Mouse (Mus musculus): Measurements from ENCODE around the gene Itih3. TPM values are rescaled to one million over a fixed set of nuclear protein-coding genes. Genes with fewer than 3 reads are reported as not detected.

Gene Itih3
- total RNA-seq, 2 experiments from 2014 or later = 0.10 to 0.25 TPM

- H3K4me3 ChIP-seq = no peak overlapping the region
- DNase-seq = no peak
- TF ChIP-seq CTCF (IDR thresholded peaks at IDR 0.05) = no peak
- intact Hi-C loops (cut with DNase I) = no loop called here
- no peak overlapping the region for H3K27ac ChIP-seq
These were observed 1.9 kb upstream of the Itih3 start for GRCm38 (mm10) chr14:30925492-30925891.

GRCm38 (mm10) chr14:30922053-30922670 is 1.4 kb downstream of the Itih3 start:
- Histone ChIP-seq H3K4me3 (no peak overlapping the region), H3K27ac (no peak overlapping the region)
- intact Hi-C loops (cut with DNase I) = no loop called here
- no peak for TF ChIP-seq CTCF (IDR thresholded peaks at IDR 0.05)
- no peak for DNase-seq

- no peak overlapping the region for H3K4me3 ChIP-seq
- intact Hi-C loops (cut with DNase I) = no loop called here
- no peak for TF ChIP-seq CTCF (IDR thresholded peaks at IDR 0.05)
- H3K27ac ChIP-seq = no peak overlapping the region
- DNase-seq = no peak
These were observed 7.0 kb downstream of the Itih3 start for GRCm38 (mm10) chr14:30916516-30916915.

- intact Hi-C loops (cut with DNase I) = no loop called here
- Histone ChIP-seq H3K4me3 (no peak overlapping the region), H3K27ac (no peak overlapping the region)
- no peak for TF ChIP-seq CTCF (IDR thresholded peaks at IDR 0.05)
- no peak for DNase-seq
These were observed 10.2 kb downstream of the Itih3 start for GRCm38 (mm10) chr14:30913404-30913803.

- intact Hi-C loops (cut with DNase I) = no loop called here
- no peak for DNase-seq
- no peak for TF ChIP-seq CTCF (IDR thresholded peaks at IDR 0.05)
- Histone ChIP-seq H3K27ac (no peak overlapping the region), H3K4me3 (no peak overlapping the region)
These were observed 10.9 kb downstream of the Itih3 start for GRCm38 (mm10) chr14:30912641-30913040.

GRCm38 (mm10) chr14:30911141-30911540 is 12.4 kb downstream of the Itih3 start:
- Histone ChIP-seq H3K27ac (no peak overlapping the region), H3K4me3 (no peak overlapping the region)
- no peak for TF ChIP-seq CTCF (IDR thresholded peaks at IDR 0.05)
- DNase-seq = no peak
- intact Hi-C loops (cut with DNase I) = no loop called here

- no peak overlapping the region for H3K4me3 ChIP-seq
- TF ChIP-seq CTCF (IDR thresholded peaks at IDR 0.05) = no peak
- no peak overlapping the region for H3K27ac ChIP-seq
- no peak for DNase-seq
- intact Hi-C loops (cut with DNase I) = no loop called here
These were observed 15.7 kb downstream of the Itih3 start for GRCm38 (mm10) chr14:30907814-30908265.

GRCm38 (mm10) chr14:30906001-30906400 is 17.6 kb downstream of the Itih3 start:
- Histone ChIP-seq H3K4me3 (no peak overlapping the region), H3K27ac (no peak overlapping the region)
- no peak for TF ChIP-seq CTCF (IDR thresholded peaks at IDR 0.05)
- no peak for DNase-seq
- intact Hi-C loops (cut with DNase I) = no loop called here

- intact Hi-C loops (cut with DNase I) = no loop called here
- no peak for TF ChIP-seq CTCF (IDR thresholded peaks at IDR 0.05)
- no peak overlapping the region for H3K27ac ChIP-seq
- no peak for DNase-seq
- H3K4me3 ChIP-seq = no peak overlapping the region
These were observed 19.3 kb downstream of the Itih3 start for GRCm38 (mm10) chr14:30904307-30904706.

GRCm38 (mm10) chr14:30903036-30903435 is 20.5 kb downstream of the Itih3 start:
- no peak overlapping the region for H3K4me3 ChIP-seq
- no peak for DNase-seq
- no peak overlapping the region for H3K27ac ChIP-seq
- no peak for TF ChIP-seq CTCF (IDR thresholded peaks at IDR 0.05)
- intact Hi-C loops (cut with DNase I) = no loop called here

GRCm38 (mm10) chr14:30902628-30903027 is 20.9 kb downstream of the Itih3 start:
- no peak for DNase-seq
- no peak overlapping the region for H3K27ac ChIP-seq
- intact Hi-C loops (cut with DNase I) = no loop called here
- no peak overlapping the region for H3K4me3 ChIP-seq
- TF ChIP-seq CTCF (IDR thresholded peaks at IDR 0.05) = no peak

GRCm38 (mm10) chr14:30899972-30900371 is 23.6 kb downstream of the Itih3 start:
- TF ChIP-seq CTCF (IDR thresholded peaks at IDR 0.05) = no peak
- intact Hi-C loops (cut with DNase I) = no loop called here

GRCm38 (mm10) chr14:30888271-30888732 is 35.3 kb downstream of the Itih3 start:
- peak overlapping the region; percentile 68 for H3K27ac ChIP-seq
- H3K4me3 ChIP-seq = 0 out of 2 replicates have a peak overlapping the region, but pooled peaks have one; percentile 9
- intact Hi-C loops (cut with DNase I) = no loop called here
- peak; percentile 75 for DNase-seq
- TF ChIP-seq CTCF (IDR thresholded peaks at IDR 0.05) = peak; percentile 53

More at GRCm38 (mm10) chr14:30899972-30900371, 23.6 kb downstream of the Itih3 start:
- Histone ChIP-seq H3K4me3 (no peak overlapping the region), H3K27ac (no peak overlapping the region)
- DNase-seq = no peak

- no peak within 1 kb of the TSS for H3K4me3 ChIP-seq
- DNase-seq = no peak
- no peak for TF ChIP-seq CTCF (IDR thresholded peaks at IDR 0.05)
- intact Hi-C loops (cut with DNase I) = no loop called here
- H3K27ac ChIP-seq = 0 out of 2 replicates have a peak within 1 kb of the TSS, but pooled peaks have one; percentile 68
These were observed 37.4 kb downstream of the Itih3 start, which contains the start of gene Itih4 for GRCm38 (mm10) chr14:30886204-30886603. Gene Itih4 (plus strand): TSS chr14:30886476.
